ENCODE assay signal across 18 mouse cellular contexts in the genomic region with DNA sequence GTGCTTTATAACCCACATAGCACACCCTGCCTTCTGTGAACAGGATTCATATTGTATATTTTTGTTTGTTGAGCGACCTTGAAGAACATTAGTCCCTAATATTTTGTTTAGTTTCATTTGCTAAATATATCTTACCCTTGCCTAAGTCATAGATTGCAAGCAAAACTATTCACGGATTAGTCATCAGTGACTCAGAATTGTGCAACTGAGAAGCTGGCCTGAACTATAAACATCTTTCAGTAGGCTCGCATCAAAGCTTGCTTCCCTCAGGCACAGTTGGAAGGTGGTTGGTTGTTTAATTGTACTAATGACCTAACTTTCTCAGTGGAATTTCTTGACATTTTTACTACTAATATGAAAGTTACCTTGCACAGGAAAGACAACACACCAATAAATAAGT. TPM values are rescaled to one million over a fixed set of nuclear protein-coding genes. Genes with fewer than 3 reads are reported as not detected.
A peak's percentile ranks its signal among the peaks of the same experiment; 100 is the strongest.
DNase-seq lines count a peak whose midpoint lies in the region; ATAC-seq and TF ChIP-seq lines count a peak whose summit lies in the region.
"Had no signal": no experiment of that assay in that cellular context is flagged by ENCODE, and none has a peak within 500 bp of the region (broad histone marks: within the 10 kb centered on the region; RNA-seq: fewer than 3 reads in every experiment).

No protein-coding gene starts in this region.

- no peaks in the 10 kb centered on the region for H3K9me3 ChIP-seq in stomach, postnatal 0 days (ENCODE audit: control insufficient read depth, low read length)
- H3K9me3 ChIP-seq: hindbrain, embryonic 10.5 days; liver, embryonic 15.5 days; midbrain, embryonic 12.5 days; neural tube, embryonic 15.5 days had no signal

- TF ChIP-seq EP300 in stomach, postnatal 0 days (optimal IDR thresholded peaks at IDR 0.05): no peak

- H3K36me3 ChIP-seq in stomach, postnatal 0 days (ENCODE audit: control insufficient read depth, insufficient read depth, low read length): no peaks in the 10 kb centered on the region
- H3K36me3 ChIP-seq: hindbrain, embryonic 10.5 days; liver, embryonic 15.5 days; midbrain, embryonic 12.5 days; neural tube, embryonic 15.5 days had no signal

- ATAC-seq in stomach, postnatal 0 days (ENCODE audit: low FRiP score, low TSS enrichment): peak; percentile 61; the same call in 1 of the 2 replicates
- ATAC-seq: CD4-positive, CD25-positive, alpha-beta regulatory T cell, adult 4 months; intestine, postnatal 0 days had no signal

- WGBS in lung, adult 2 months: 28% methylated on average over 3 of the region's 3 CpGs
- WGBS in stomach, postnatal 0 days: 37% methylated on average over 3 of the region's 3 CpGs

- H3K9ac ChIP-seq in stomach, postnatal 0 days (ENCODE audit: low read length): no peak overlapping the region
- H3K9ac ChIP-seq: liver, embryonic 15.5 days; midbrain, embryonic 12.5 days; neural tube, embryonic 15.5 days had no signal

- no peaks in the 10 kb centered on the region for H3K27me3 ChIP-seq in stomach, postnatal 0 days (ENCODE audit: control insufficient read depth, insufficient read depth, low read length)
- H3K27me3 ChIP-seq: liver, embryonic 15.5 days; midbrain, embryonic 12.5 days; neural tube, embryonic 15.5 days had no signal

- DNase-seq in gastrocnemius, adult 18-20 months (ENCODE audit: low spot score): peak; percentile 56
- no peak for DNase-seq in gastrocnemius, adult 8-10 months (ENCODE audit: low spot score in 2 of 2)
- DNase-seq in lung, postnatal 10 days: peak; percentile 11
- no peak for DNase-seq in lung, adult 2 months
- peak; percentile 97 for DNase-seq in fat pad, adult 2 months (ENCODE audit: extremely low read depth, low read depth, low spot score)
- DNase-seq in stomach, postnatal 0 days (ENCODE audit: low spot score): no peak
- no peak for DNase-seq in right cerebral cortex, postnatal 14 days
- no peak for DNase-seq in natural killer cell, adult 2 months (ENCODE audit: low spot score in 2 of 2)
- DNase-seq: kidney, postnatal 4 days; thymus, postnatal 14 days had no signal

- no peak for TF ChIP-seq POLR2A in lung, adult 2 months (IDR thresholded peaks at IDR 0.05; ENCODE audit: borderline replicate concordance, extremely low read depth, low read depth, low read length)

- H3K4me3 ChIP-seq in lung, adult 2 months (replicated peaks; ENCODE audit: extremely low read depth, low read depth, low read length): no peak overlapping the region
- H3K4me3 ChIP-seq in stomach, postnatal 0 days (ENCODE audit: low read depth, low read length): no peak overlapping the region
- H3K4me3 ChIP-seq: hindbrain, embryonic 10.5 days; liver, embryonic 15.5 days; midbrain, embryonic 12.5 days; neural tube, embryonic 15.5 days had no signal

- no peak for TF ChIP-seq CTCF in lung, adult 2 months (IDR thresholded peaks at IDR 0.05; ENCODE audit: insufficient read depth, low read length)
- no peak for TF ChIP-seq CTCF in stomach, postnatal 0 days (IDR thresholded peaks at IDR 0.05; ENCODE audit: low read depth)

- no peak overlapping the region for H3K4me2 ChIP-seq in stomach, postnatal 0 days (replicated peaks; ENCODE audit: low read depth)
- H3K4me2 ChIP-seq: liver, embryonic 15.5 days; midbrain, embryonic 12.5 days; neural tube, embryonic 15.5 days had no signal

- H3K4me1 ChIP-seq in lung, adult 2 months (ENCODE audit: control insufficient read depth, insufficient read depth, low read length): peaks cover 5% of the 10 kb centered on the region
- H3K4me1 ChIP-seq in stomach, postnatal 0 days (replicated peaks; ENCODE audit: control insufficient read depth, insufficient read depth): no peaks in the 10 kb centered on the region

- H3K27ac ChIP-seq in stomach, postnatal 0 days (replicated peaks): no peak overlapping the region
- H3K27ac ChIP-seq: hindbrain, embryonic 10.5 days; liver, embryonic 15.5 days; midbrain, embryonic 12.5 days; neural tube, embryonic 15.5 days had no signal

RNA-seq across cellular contexts. Expression of a gene that starts 3.6 kb away (rescaled TPM):
- total RNA-seq in gastrocnemius, adult 18-20 months (2021): 10 to 100 TPM; 29.7 to 32.8 TPM
- total RNA-seq in gastrocnemius, adult 8-10 months (2022): 10 to 100 TPM; 27.8 to 32.6 (median 28.4) TPM
- polyA plus RNA-seq in lung, adult 2 months (2012; rRNA removed): 15.1 and 20.8 TPM in 2 replicates
- polyA plus RNA-seq in stomach, postnatal 0 days (2015; fragmentation: Nextera tagmentation; extraction: Ambion mirVana): 11.6 and 11.8 TPM in 2 replicates

RNA-seq across cellular contexts. Expression of a gene that starts 29.1 kb away (rescaled TPM):
- total RNA-seq in gastrocnemius, adult 18-20 months (2021): not detected
- total RNA-seq in gastrocnemius, adult 8-10 months (2022): not detected
- polyA plus RNA-seq in lung, adult 2 months (2012; rRNA removed): 0.12 TPM in 1 of 2 replicates, not detected in the other
- polyA plus RNA-seq in stomach, postnatal 0 days (2015; fragmentation: Nextera tagmentation; extraction: Ambion mirVana): 4.8 and 5.7 TPM in 2 replicates
- total RNA-seq: left cerebral cortex, postnatal 25 days had no signal
- polyA plus RNA-seq: CD4-positive, CD25-positive, alpha-beta regulatory T cell, adult 4 months; cortical plate, adult 2 months; midbrain, embryonic 12.5 days; neural tube, embryonic 15.5 days had no signal

RNA-seq across cellular contexts. Expression of a gene that starts 49.8 kb away (rescaled TPM):
- total RNA-seq in gastrocnemius, adult 18-20 months (2021): 10 to 100 TPM; 33.1 to 36.1 TPM
- total RNA-seq in gastrocnemius, adult 8-10 months (2022): 10 to 100 TPM; 35.1 to 40.1 (median 37.5) TPM
- 10.8 and 14.4 TPM in 2 replicates for polyA plus RNA-seq in lung, adult 2 months (2012; rRNA removed)
- polyA plus RNA-seq in stomach, postnatal 0 days (2015; fragmentation: Nextera tagmentation; extraction: Ambion mirVana): 21.5 and 23.4 TPM in 2 replicates

RNA-seq across cellular contexts. Expression of a gene that starts 49.8 kb away (rescaled TPM):
- total RNA-seq in gastrocnemius, adult 18-20 months (2021): 10 to 100 TPM; 19.8 to 21.3 TPM
- total RNA-seq in gastrocnemius, adult 8-10 months (2022): 10 to 100 TPM; 18.9 to 22.9 (median 21.4) TPM
- 21.0 and 24.6 TPM in 2 replicates for polyA plus RNA-seq in lung, adult 2 months (2012; rRNA removed)
- 13.5 and 14.8 TPM in 2 replicates for polyA plus RNA-seq in stomach, postnatal 0 days (2015; fragmentation: Nextera tagmentation; extraction: Ambion mirVana)

Comparison
In these comparisons a context has a peak if more than half of its experiments do, and no peak if none do; other contexts are left out.
1. DNase-seq: peak in gastrocnemius, adult 18-20 months (single experiment), lung, postnatal 10 days (single experiment) and fat pad, adult 2 months (single experiment); none in gastrocnemius, adult 8-10 months (0 of 2), lung, adult 2 months (single experiment), stomach, postnatal 0 days (single experiment), right cerebral cortex, postnatal 14 days (single experiment) and natural killer cell, adult 2 months (0 of 2).